Mouse (Mus musculus) heart, embryonic 11.5 days (tissue): ENCODE measurements around the gene Trank1. TPM values are rescaled to one million over a fixed set of nuclear protein-coding genes. Genes with fewer than 3 reads are reported as not detected.

Experiments used
- ATAC-seq: fragments of 200-750 bp; cut with Nextera tagmentation; replicated peaks from 2 replicates; pipeline ENCODE4 v1.8.0; 2017; ENCODE audit warnings: moderate library complexity; ENCODE audit not compliant: insufficient number of reproducible peaks, low FRiP score, low TSS enrichment
- H3K27ac ChIP-seq: fragments of 300-500 bp; sonication (generic); 2 replicates; pipeline ENCODE4 v1.5.1; 2014; ENCODE audit warnings: mild to moderate bottlenecking, low read depth, low read length
- H3K27me3 ChIP-seq: fragments of 300-500 bp; sonication (generic); 2 replicates; pipeline ENCODE4 v1.6.1; 2014; ENCODE audit warnings: mild to moderate bottlenecking, low read length, mixed read lengths; ENCODE audit not compliant: control insufficient read depth, insufficient read depth
- H3K36me3 ChIP-seq: fragments of 300-500 bp; sonication (generic); 2 replicates; pipeline ENCODE4 v1.6.1; 2014; ENCODE audit warnings: mild to moderate bottlenecking, low read length, moderate library complexity, mixed read lengths; ENCODE audit not compliant: control insufficient read depth, insufficient read depth
- H3K4me1 ChIP-seq: fragments of 300-500 bp; sonication (generic); 2 replicates; pipeline ENCODE4 v1.6.1; 2014; ENCODE audit warnings: low read length; ENCODE audit not compliant: control insufficient read depth, insufficient read depth
- H3K4me2 ChIP-seq: fragments of 300-500 bp; sonication (generic); 2 replicates; pipeline ENCODE4 v1.6.1; 2014; ENCODE audit warnings: mild to moderate bottlenecking, moderate library complexity
- H3K4me3 ChIP-seq: fragments of 300-500 bp; sonication (generic); 2 replicates; pipeline ENCODE4 v1.5.1; 2014; ENCODE audit warnings: low read depth, low read length
- H3K9ac ChIP-seq: fragments of 300-500 bp; sonication (generic); 2 replicates; pipeline ENCODE4 v1.6.1; 2014; ENCODE audit warnings: mild to moderate bottlenecking, low read depth, low read length, moderate library complexity
- H3K9me3 ChIP-seq: fragments of 300-500 bp; sonication (generic); replicated peaks from 2 replicates; pipeline ENCODE4 v1.6.1; 2016; ENCODE audit warnings: low read length; ENCODE audit not compliant: control insufficient read depth
- WGBS: fragments of 180-500 bp; shearing (Covaris S2); extraction: QIAGEN DNeasy Blood & Tissue Kit; methylation state at CpG from one replicate; pipeline ENCODE4 v1.1.7; 2014; ENCODE audit not compliant: insufficient replicate concordance; 5-methylcytosine and 5-hydroxymethylcytosine counted together
- polyA plus RNA-seq: library from polyadenylated mRNA; unstranded; fragments of >200 nt; fragmentation: Nextera tagmentation; extraction: Ambion mirVana; gene quantifications from 2 replicates; pipeline ENCODE4 v1.2.1, GENCODE M21; 2014

Trank1 gene
- 0.11 and 0.13 TPM in 2 replicates for polyA plus RNA-seq

- peak within 1 kb of the TSS; percentile 90 for H3K4me2 ChIP-seq
- H3K27me3 ChIP-seq: peaks cover 48% of the 10 kb centered on the region
- no peak; the same call in 1 of the 2 replicates for ATAC-seq
- no peaks in the 10 kb centered on the region; the same call in 1 of the 2 replicates for H3K9me3 ChIP-seq
- WGBS: 10% methylated on average over 66 of the region's 72 CpGs
- peak within 1 kb of the TSS; percentile 53 for H3K4me3 ChIP-seq
- no peak within 1 kb of the TSS for H3K27ac ChIP-seq
- no peaks in the 10 kb centered on the region for H3K36me3 ChIP-seq
- H3K4me1 ChIP-seq: peaks cover 11% of the 10 kb centered on the region
- peak within 1 kb of the TSS; percentile 43; the same call in 1 of the 2 replicates for H3K9ac ChIP-seq
Observed at GRCm38 (mm10) chr9:111311031-111311842, at the start of gene Trank1. Gene Trank1, plus strand, starts transcription at chr9:111311739.

DNA sequence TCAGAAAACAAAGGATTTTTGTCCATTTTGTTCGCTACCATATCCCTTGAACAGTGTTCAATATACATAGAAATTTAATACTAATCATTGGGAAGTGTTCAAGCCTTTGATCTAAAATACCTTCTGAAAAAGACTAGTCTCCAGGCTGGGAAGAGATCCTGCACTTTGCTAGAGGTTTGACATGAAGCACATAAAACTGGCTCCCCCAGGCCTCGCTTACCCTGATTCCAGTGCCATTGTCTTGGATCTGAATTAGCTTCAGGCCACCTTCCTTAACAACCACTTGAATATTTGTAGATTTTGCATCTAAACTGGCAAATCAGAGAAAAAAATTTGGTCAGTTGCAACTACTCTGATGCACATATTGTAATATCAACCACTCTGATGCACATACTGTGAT lies 43.5 kb upstream of the Trank1 start:
- no peaks in the 10 kb centered on the region for H3K27me3 ChIP-seq
- no peak overlapping the region for H3K9ac ChIP-seq
- peaks cover 6% of the 10 kb centered on the region for H3K4me1 ChIP-seq
- WGBS: 99% methylated on average over 2 of the region's 2 CpGs
- no peak for ATAC-seq
- H3K9me3 ChIP-seq: no peaks in the 10 kb centered on the region
- H3K27ac ChIP-seq: no peak overlapping the region
- no peak overlapping the region for H3K4me3 ChIP-seq
- H3K4me2 ChIP-seq: no peak overlapping the region
- peaks cover 4% of the 10 kb centered on the region; the same call in 1 of the 2 replicates for H3K36me3 ChIP-seq

GRCm38 (mm10) chr9:111270606-111271005 lies 40.9 kb upstream of the Trank1 start:
- H3K4me3 ChIP-seq: peak overlapping the region; percentile 75
- H3K27me3 ChIP-seq: no peaks in the 10 kb centered on the region
- H3K9ac ChIP-seq: peak overlapping the region; percentile 83
- peak overlapping the region; percentile 72 for H3K4me2 ChIP-seq
- no peaks in the 10 kb centered on the region; the same call in 1 of the 2 replicates for H3K36me3 ChIP-seq
- peak overlapping the region; percentile 89 for H3K27ac ChIP-seq
- ATAC-seq: no peak
- WGBS: 14% methylated on average over 5 of the region's 5 CpGs
- no peaks in the 10 kb centered on the region for H3K9me3 ChIP-seq
- peaks cover 24% of the 10 kb centered on the region for H3K4me1 ChIP-seq

DNA sequence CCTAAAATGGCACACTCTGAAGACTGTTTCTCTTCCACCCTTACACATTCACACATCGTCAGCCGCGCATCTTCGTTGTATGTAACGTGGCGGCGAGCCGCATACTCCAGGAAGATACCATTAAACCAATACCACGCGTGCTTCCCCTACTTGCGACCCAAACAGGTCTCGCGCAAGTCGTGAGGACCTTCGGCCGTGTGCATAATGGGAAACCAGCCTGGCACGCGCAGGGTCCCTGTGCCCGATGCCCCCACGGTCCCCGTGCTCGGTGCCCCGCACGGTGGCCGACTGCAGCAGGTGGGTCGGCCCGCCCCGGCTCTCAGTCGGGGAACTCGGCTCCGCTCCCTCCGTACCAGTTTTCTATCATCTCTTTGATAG lies 40.5 kb upstream of the Trank1 start:
- H3K27ac ChIP-seq: peak overlapping the region; percentile 89
- no peaks in the 10 kb centered on the region; the same call in 1 of the 2 replicates for H3K36me3 ChIP-seq
- ATAC-seq: peak; percentile 19; the same call in 1 of the 2 replicates
- no peaks in the 10 kb centered on the region for H3K9me3 ChIP-seq
- H3K4me2 ChIP-seq: peak overlapping the region; percentile 72
- H3K4me1 ChIP-seq: peaks cover 25% of the 10 kb centered on the region
- 2% methylated on average over 32 of the region's 32 CpGs for WGBS
- H3K4me3 ChIP-seq: peak overlapping the region; percentile 75
- H3K9ac ChIP-seq: peak overlapping the region; percentile 83
- H3K27me3 ChIP-seq: no peaks in the 10 kb centered on the region

- no peaks in the 10 kb centered on the region for H3K9me3 ChIP-seq
- peak; percentile 99 for ATAC-seq
- under 1% methylated on average over 64 of the region's 64 CpGs for WGBS
- no peaks in the 10 kb centered on the region; the same call in 1 of the 2 replicates for H3K36me3 ChIP-seq
- peak within 1 kb of the TSS; percentile 96 for H3K27ac ChIP-seq
- H3K4me3 ChIP-seq: peak within 1 kb of the TSS; percentile 75
- H3K4me2 ChIP-seq: peak within 1 kb of the TSS; percentile 83
- peaks cover 28% of the 10 kb centered on the region for H3K4me1 ChIP-seq
- H3K27me3 ChIP-seq: no peaks in the 10 kb centered on the region
- H3K9ac ChIP-seq: peak within 1 kb of the TSS; percentile 92
Observed at GRCm38 (mm10) chr9:111271434-111272160, 39.9 kb upstream of the Trank1 start, which contains the start of the genes Mlh1 and Epm2aip1. Gene Mlh1, minus strand, starts transcription at chr9:111271791. Gene Epm2aip1, plus strand, starts transcription at chr9:111271929.

GRCm38 (mm10) chr9:111272356-111272755 lies 39.2 kb upstream of the Trank1 start:
- ATAC-seq: no peak
- H3K4me3 ChIP-seq: peak overlapping the region; percentile 75
- H3K27me3 ChIP-seq: no peaks in the 10 kb centered on the region
- H3K4me1 ChIP-seq: peaks cover 30% of the 10 kb centered on the region
- peak overlapping the region; percentile 92 for H3K9ac ChIP-seq
- H3K9me3 ChIP-seq: no peaks in the 10 kb centered on the region
- 11% methylated on average over 19 of the region's 19 CpGs for WGBS
- H3K36me3 ChIP-seq: no peaks in the 10 kb centered on the region; the same call in 1 of the 2 replicates
- H3K4me2 ChIP-seq: peak overlapping the region; percentile 83
- H3K27ac ChIP-seq: peak overlapping the region; percentile 96

DNA sequence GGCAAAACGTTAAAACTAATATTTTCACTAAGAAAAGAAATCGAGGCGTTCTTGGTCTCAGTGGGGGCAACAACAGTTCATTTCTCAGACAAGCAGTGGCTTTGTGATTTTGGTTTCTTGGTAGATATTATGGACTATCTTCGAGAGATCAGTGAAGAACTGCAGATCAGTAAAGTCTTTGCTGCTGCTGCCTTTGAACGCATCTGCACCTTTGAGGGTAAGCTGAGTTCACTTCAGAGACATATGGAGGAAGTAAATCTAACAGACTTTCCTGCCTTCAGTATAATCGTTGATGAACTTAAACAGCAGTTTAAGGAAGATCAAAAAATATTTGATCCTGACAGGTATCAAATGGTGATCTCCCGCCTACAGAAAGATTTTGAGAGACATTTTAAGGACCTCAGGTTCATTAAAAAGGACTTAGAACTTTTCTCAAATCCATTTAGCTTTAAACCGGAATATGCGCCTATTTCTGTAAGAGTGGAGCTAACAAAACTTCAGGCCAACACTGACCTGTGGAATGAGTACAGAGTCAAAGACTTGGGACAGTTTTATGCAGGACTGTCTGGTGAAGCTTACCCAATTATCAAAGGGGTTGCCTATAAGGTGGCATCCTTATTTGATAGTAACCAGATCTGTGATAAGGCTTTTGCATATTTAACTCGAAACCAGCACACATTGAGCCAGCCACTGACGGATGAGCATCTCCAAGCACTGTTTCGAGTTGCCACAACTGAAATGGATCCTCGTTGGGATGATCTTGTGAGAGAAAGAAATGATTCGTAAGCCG lies 38.3 kb upstream of the Trank1 start:
- Histone ChIP-seq H3K4me3 (peak overlapping the region; percentile 75), H3K27ac (no peak overlapping the region), H3K9me3 (no peaks in the 10 kb centered on the region), H3K36me3 (no peaks in the 10 kb centered on the region), H3K4me1 (peaks cover 30% of the 10 kb centered on the region), H3K9ac (peak overlapping the region; percentile 92), H3K27me3 (no peaks in the 10 kb centered on the region), H3K4me2 (peak overlapping the region; percentile 83)
- 69% methylated on average over 15 of the region's 15 CpGs for WGBS
- no peak for ATAC-seq

DNA sequence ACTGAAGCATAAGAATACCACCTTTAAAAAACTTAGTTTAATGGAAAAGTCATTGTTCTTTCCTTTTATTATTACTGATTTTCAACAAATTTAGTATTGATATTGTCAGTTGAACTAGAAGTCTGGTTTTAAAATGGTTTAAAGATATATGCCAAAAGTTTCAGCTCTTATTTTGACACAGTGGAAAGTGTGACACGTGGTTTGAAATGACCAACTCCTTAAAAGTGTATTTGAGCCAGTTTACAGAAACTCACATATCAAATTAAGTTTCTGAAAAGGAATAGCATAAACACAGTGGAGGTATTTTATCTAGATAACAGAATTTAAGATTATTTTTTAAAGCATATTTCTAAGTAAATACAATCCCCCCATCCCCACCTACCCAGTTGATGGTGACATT lies 37.6 kb upstream of the Trank1 start:
- H3K4me2 ChIP-seq: peak overlapping the region; percentile 83
- H3K9me3 ChIP-seq: no peaks in the 10 kb centered on the region
- no peak overlapping the region for H3K27ac ChIP-seq
- no peak for ATAC-seq
- no peaks in the 10 kb centered on the region for H3K27me3 ChIP-seq
- H3K9ac ChIP-seq: no peak overlapping the region
- 0 out of 2 replicates have a peak, but pooled peaks cover 3% of the 10 kb centered on the region for H3K36me3 ChIP-seq
- peak overlapping the region; percentile 75 for H3K4me3 ChIP-seq
- WGBS: 79% methylated on average over 1 of the region's 1 CpGs
- peaks cover 30% of the 10 kb centered on the region for H3K4me1 ChIP-seq
